Mouse (Mus musculus) cerebellum, adult 11-12 months (tissue): ENCODE measurements around the gene Anapc13.
A peak's percentile ranks its signal among the peaks of the same experiment; 100 is the strongest.

ENCODE experiments used
- DNase-seq: peaks from one replicate; pipeline ENCODE4 v3.0.0; 2022

Anapc13 gene

GRCm38 (mm10) chr9:102632173-102632572 lies 6.1 kb downstream of the Anapc13 start:
- no peak for DNase-seq

- DNase-seq: no peak
Measured at GRCm38 (mm10) chr9:102632923-102633537, 6.9 kb downstream of the Anapc13 start.

GRCm38 (mm10) chr9:102634453-102634852 lies 8.4 kb downstream of the Anapc13 start:
- no peak for DNase-seq

GRCm38 (mm10) chr9:102636553-102636952 lies 10.5 kb downstream of the Anapc13 start:
- DNase-seq: peak; percentile 44

- DNase-seq: no peak
Measured at GRCm38 (mm10) chr9:102637115-102637514, 11.0 kb downstream of the Anapc13 start.

GRCm38 (mm10) chr9:102638963-102639362 lies 12.9 kb downstream of the Anapc13 start:
- no peak for DNase-seq

- DNase-seq: no peak
Measured at GRCm38 (mm10) chr9:102639510-102639909, 13.4 kb downstream of the Anapc13 start.

- no peak for DNase-seq
Measured at GRCm38 (mm10) chr9:102641531-102641930, 15.4 kb downstream of the Anapc13 start.

- DNase-seq: no peak
Measured at GRCm38 (mm10) chr9:102643071-102643485, 17.0 kb downstream of the Anapc13 start.

- no peak for DNase-seq
Measured at GRCm38 (mm10) chr9:102643486-102644101, 17.5 kb downstream of the Anapc13 start.

- no peak for DNase-seq
Measured at GRCm38 (mm10) chr9:102645119-102645695, 19.1 kb downstream of the Anapc13 start.

- DNase-seq: no peak
Measured at GRCm38 (mm10) chr9:102647010-102647409, 20.9 kb downstream of the Anapc13 start.

- no peak for DNase-seq
Measured at GRCm38 (mm10) chr9:102649917-102650527, 23.9 kb downstream of the Anapc13 start.

GRCm38 (mm10) chr9:102650637-102651036 lies 24.5 kb downstream of the Anapc13 start:
- DNase-seq: no peak

GRCm38 (mm10) chr9:102651199-102651720 lies 25.2 kb downstream of the Anapc13 start:
- no peak for DNase-seq

GRCm38 (mm10) chr9:102656355-102657095 lies 30.4 kb downstream of the Anapc13 start:
- no peak for DNase-seq

- DNase-seq: no peak
Measured at GRCm38 (mm10) chr9:102668115-102668514, 42.0 kb downstream of the Anapc13 start.

- DNase-seq: no peak
Measured at GRCm38 (mm10) chr9:102668906-102669305, 42.8 kb downstream of the Anapc13 start.

GRCm38 (mm10) chr9:102673381-102673780 lies 47.3 kb downstream of the Anapc13 start:
- DNase-seq: no peak

GRCm38 (mm10) chr9:102675922-102676321 lies 49.8 kb downstream of the Anapc13 start:
- no peak for DNase-seq

- DNase-seq: no peak
Measured at GRCm38 (mm10) chr9:102681470-102681869, 55.4 kb downstream of the Anapc13 start.
